In genomic region chr19:32242153-32242552, GRCm38 (mm10) we compare ENCODE assay signal across 12 mouse cellular contexts.
DNase-seq lines count a peak whose midpoint lies in the region; ATAC-seq and TF ChIP-seq lines count a peak whose summit lies in the region.
"Had no signal": no experiment of that assay in that cellular context is flagged by ENCODE, and none has a peak within 500 bp of the region (broad histone marks: within the 10 kb centered on the region; RNA-seq: fewer than 3 reads in every experiment).

No protein-coding gene starts in this region.

- no peaks in the 10 kb centered on the region for H3K27me3 ChIP-seq in lung, postnatal 0 days (replicated peaks; ENCODE audit: insufficient read depth, low read length)
- no peaks in the 10 kb centered on the region for H3K27me3 ChIP-seq in stomach, embryonic 15.5 days (replicated peaks)
- no peaks in the 10 kb centered on the region for H3K27me3 ChIP-seq in forebrain, embryonic 11.5 days (ENCODE audit: control insufficient read depth, insufficient read depth, low read length)
- H3K27me3 ChIP-seq: hindbrain, embryonic 12.5 days had no signal

- H3K9ac ChIP-seq in lung, postnatal 0 days (replicated peaks; ENCODE audit: low read depth) = no peak overlapping the region
- H3K9ac ChIP-seq in stomach, embryonic 15.5 days = no peak overlapping the region
- H3K9ac ChIP-seq in forebrain, embryonic 11.5 days (ENCODE audit: low read length) = no peak overlapping the region
- H3K9ac ChIP-seq: hindbrain, embryonic 12.5 days had no signal

- no peak for TF ChIP-seq CTCF in lung, postnatal 0 days (IDR thresholded peaks at IDR 0.05)

- intact Hi-C loops in gastrocnemius, postnatal 14 days (cut with DNase I; ENCODE audit: low total_unique reads) = loop anchor here (10.0 kb wide), 1 partner anchor 63 kb away; no protein-coding TSS in a partner anchor

- 51% methylated on average over 4 of the region's 4 CpGs for WGBS in lung, postnatal 0 days
- 55% methylated on average over 4 of the region's 4 CpGs for WGBS in stomach, embryonic 15.5 days
- 88% methylated on average over 4 of the region's 4 CpGs for WGBS in forebrain, embryonic 11.5 days

- H3K4me2 ChIP-seq in lung, postnatal 0 days (replicated peaks; ENCODE audit: low read depth, low read length) = no peak overlapping the region
- no peak overlapping the region for H3K4me2 ChIP-seq in stomach, embryonic 15.5 days
- H3K4me2 ChIP-seq in forebrain, embryonic 11.5 days (ENCODE audit: low read depth, low read length, severe bottlenecking) = no peak overlapping the region
- H3K4me2 ChIP-seq: hindbrain, embryonic 12.5 days had no signal

- DNase-seq in adrenal gland, postnatal 36 days = peak; percentile 32 to 44
- DNase-seq in adrenal gland, postnatal 14 days = no peak
- peak; percentile 50 for DNase-seq in lung, postnatal 0 days (ENCODE audit: low spot score)
- DNase-seq in lung, postnatal 10 days = no peak
- peak; percentile 77 for DNase-seq in gastrocnemius, postnatal 14 days
- no peak for DNase-seq in MN1 (ENCODE audit: low spot score)
- no peak for DNase-seq in forebrain, embryonic 11.5 days (ENCODE audit: low spot score)
- DNase-seq: right cerebral cortex, postnatal 4 days had no signal

- ATAC-seq in lung, postnatal 0 days = peak; percentile 47
- 0 out of 2 replicates have a peak, but pooled peaks have one; percentile 25 for ATAC-seq in stomach, embryonic 15.5 days (ENCODE audit: insufficient read depth, low FRiP score, low read depth)
- ATAC-seq in forebrain, embryonic 11.5 days (replicated peaks; ENCODE audit: low FRiP score) = no peak
- ATAC-seq: activated CD4-positive, CD25-positive, alpha-beta regulatory T cell, adult 4 months had no signal

- no peak overlapping the region for H3K27ac ChIP-seq in lung, postnatal 0 days (ENCODE audit: low read length)
- no peak overlapping the region for H3K27ac ChIP-seq in stomach, embryonic 15.5 days
- H3K27ac ChIP-seq in forebrain, embryonic 11.5 days (ENCODE audit: low read depth, low read length) = no peak overlapping the region
- H3K27ac ChIP-seq: hindbrain, embryonic 12.5 days; macrophage had no signal

- no peak overlapping the region for H3K4me3 ChIP-seq in lung, postnatal 0 days (ENCODE audit: low read depth, low read length)
- no peak overlapping the region for H3K4me3 ChIP-seq in stomach, embryonic 15.5 days (replicated peaks)
- H3K4me3 ChIP-seq in forebrain, embryonic 11.5 days (ENCODE audit: low read depth, low read length) = no peak overlapping the region
- H3K4me3 ChIP-seq: hindbrain, embryonic 12.5 days had no signal

- TF ChIP-seq EP300 in lung, postnatal 0 days (IDR thresholded peaks at IDR 0.05) = peak; percentile 43; the same call in 1 of the 2 replicates

- H3K4me1 ChIP-seq in lung, postnatal 0 days (ENCODE audit: insufficient read depth, low read depth, low read length) = 0 out of 2 replicates have a peak, but pooled peaks cover 8% of the 10 kb centered on the region
- no peaks in the 10 kb centered on the region for H3K4me1 ChIP-seq in stomach, embryonic 15.5 days
- H3K4me1 ChIP-seq in forebrain, embryonic 11.5 days (replicated peaks; ENCODE audit: control insufficient read depth, insufficient read depth, low read length) = no peaks in the 10 kb centered on the region

- H3K9me3 ChIP-seq in lung, postnatal 0 days (ENCODE audit: low read length) = no peaks in the 10 kb centered on the region
- no peaks in the 10 kb centered on the region for H3K9me3 ChIP-seq in stomach, embryonic 15.5 days
- H3K9me3 ChIP-seq in forebrain, embryonic 11.5 days (ENCODE audit: control insufficient read depth, low read length) = no peaks in the 10 kb centered on the region
- H3K9me3 ChIP-seq: hindbrain, embryonic 12.5 days had no signal

- no peaks in the 10 kb centered on the region for H3K36me3 ChIP-seq in lung, postnatal 0 days (ENCODE audit: insufficient read depth, low read length)
- H3K36me3 ChIP-seq in stomach, embryonic 15.5 days = no peaks in the 10 kb centered on the region
- no peaks in the 10 kb centered on the region for H3K36me3 ChIP-seq in forebrain, embryonic 11.5 days (ENCODE audit: control insufficient read depth, insufficient read depth, low read length)
- H3K36me3 ChIP-seq: hindbrain, embryonic 12.5 days had no signal

Comparison
In these comparisons a context has a peak if more than half of its experiments do, and no peak if none do; other contexts are left out.
1. DNase-seq: peak in adrenal gland, postnatal 36 days (2 of 2), lung, postnatal 0 days (single experiment) and gastrocnemius, postnatal 14 days (single experiment); none in adrenal gland, postnatal 14 days (single experiment), lung, postnatal 10 days (single experiment), MN1 (single experiment) and forebrain, embryonic 11.5 days (single experiment).